Mouse (Mus musculus) liver, embryonic 16.5 days (tissue): ENCODE data around the gene Ercc6l2. TPM values are rescaled to one million over a fixed set of nuclear protein-coding genes. Genes with fewer than 3 reads are reported as not detected.

Experiments
- ATAC-seq: fragments of 200-750 bp; cut with Nextera tagmentation; 2 replicates; pipeline ENCODE4 v1.8.0; 2017; ENCODE audit warnings: low read depth, mild to moderate bottlenecking, moderate number of reproducible peaks, moderate library complexity
- H3K27ac ChIP-seq: fragments of 300-500 bp; sonication (generic); 2 replicates; pipeline ENCODE4 v1.5.1; 2014; ENCODE audit warnings: mild to moderate bottlenecking, low read length
- H3K27me3 ChIP-seq: fragments of 300-500 bp; sonication (generic); 2 replicates; pipeline ENCODE4 v1.6.1; 2014; ENCODE audit warnings: low read depth, low read length, mixed read lengths; ENCODE audit not compliant: control insufficient read depth, insufficient read depth
- H3K36me3 ChIP-seq: fragments of 300-500 bp; sonication (generic); 2 replicates; pipeline ENCODE4 v1.6.1; 2014; ENCODE audit warnings: mild to moderate bottlenecking; ENCODE audit not compliant: control insufficient read depth, insufficient read depth
- H3K4me1 ChIP-seq: fragments of 300-500 bp; sonication (generic); 2 replicates; pipeline ENCODE4 v1.6.1; 2014; ENCODE audit warnings: low read depth, low read length, mixed read lengths; ENCODE audit not compliant: control insufficient read depth
- H3K4me2 ChIP-seq: fragments of 300-500 bp; sonication (generic); 2 replicates; pipeline ENCODE4 v1.6.1; 2014; ENCODE audit warnings: low read depth, low read length, mixed read lengths
- H3K4me3 ChIP-seq: fragments of 300-500 bp; sonication (generic); 2 replicates; pipeline ENCODE4 v1.5.1; 2014; ENCODE audit warnings: low read depth, mild to moderate bottlenecking, low read length
- H3K9ac ChIP-seq: fragments of 300-500 bp; sonication (generic); 2 replicates; pipeline ENCODE4 v1.6.1; 2014; ENCODE audit warnings: low read depth, low read length
- H3K9me3 ChIP-seq: fragments of 300-500 bp; sonication (generic); replicated peaks from 2 replicates; pipeline ENCODE4 v1.6.1; 2016; ENCODE audit warnings: low read length; ENCODE audit not compliant: control insufficient read depth
- WGBS: fragments of 180-500 bp; shearing (Covaris S2); extraction: QIAGEN DNeasy Blood & Tissue Kit; methylation state at CpG from one replicate; pipeline ENCODE4 v1.1.7; 2014; ENCODE audit not compliant: insufficient replicate concordance; 5-methylcytosine and 5-hydroxymethylcytosine counted together
- polyA plus RNA-seq: library from polyadenylated mRNA; unstranded; fragments of >200 nt; fragmentation: Nextera tagmentation; extraction: Ambion mirVana; gene quantifications from 2 replicates; pipeline ENCODE4 v1.2.1, GENCODE M21; 2015

The Ercc6l2 gene
- polyA plus RNA-seq, 1 experiment from 2014 or later: 7.7 TPM

DNA sequence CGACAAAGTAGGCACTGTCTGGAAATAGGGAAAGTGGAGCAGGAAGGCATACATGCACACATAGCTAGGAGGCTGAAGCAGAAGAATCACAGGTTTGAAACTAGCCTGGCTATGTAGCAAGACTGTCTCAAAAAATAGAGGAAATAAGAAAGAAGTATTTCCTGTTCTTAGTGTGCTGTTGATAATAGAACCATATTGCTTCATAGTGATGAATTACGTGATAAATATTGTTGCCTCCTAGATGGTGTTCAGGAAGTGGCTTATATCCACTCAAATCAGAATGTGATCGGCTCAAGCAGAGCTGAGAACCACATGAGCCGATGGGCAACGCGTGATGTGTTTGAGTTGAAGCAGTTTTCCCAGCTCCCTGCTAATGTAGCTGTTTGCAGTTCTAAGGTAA, 62.1 kb downstream of the Ercc6l2 start:
- Histone ChIP-seq H3K9ac (no peak overlapping the region), H3K36me3 (no peaks in the 10 kb centered on the region), H3K9me3 (no peaks in the 10 kb centered on the region), H3K4me3 (no peak overlapping the region), H3K4me2 (no peak overlapping the region), H3K4me1 (peaks cover 3% of the 10 kb centered on the region; the same call in 1 of the 2 replicates), H3K27ac (no peak overlapping the region), H3K27me3 (no peaks in the 10 kb centered on the region)
- no peak for ATAC-seq
- 68% methylated on average over 6 of the region's 6 CpGs for whole genome bisulfite sequencing

DNA sequence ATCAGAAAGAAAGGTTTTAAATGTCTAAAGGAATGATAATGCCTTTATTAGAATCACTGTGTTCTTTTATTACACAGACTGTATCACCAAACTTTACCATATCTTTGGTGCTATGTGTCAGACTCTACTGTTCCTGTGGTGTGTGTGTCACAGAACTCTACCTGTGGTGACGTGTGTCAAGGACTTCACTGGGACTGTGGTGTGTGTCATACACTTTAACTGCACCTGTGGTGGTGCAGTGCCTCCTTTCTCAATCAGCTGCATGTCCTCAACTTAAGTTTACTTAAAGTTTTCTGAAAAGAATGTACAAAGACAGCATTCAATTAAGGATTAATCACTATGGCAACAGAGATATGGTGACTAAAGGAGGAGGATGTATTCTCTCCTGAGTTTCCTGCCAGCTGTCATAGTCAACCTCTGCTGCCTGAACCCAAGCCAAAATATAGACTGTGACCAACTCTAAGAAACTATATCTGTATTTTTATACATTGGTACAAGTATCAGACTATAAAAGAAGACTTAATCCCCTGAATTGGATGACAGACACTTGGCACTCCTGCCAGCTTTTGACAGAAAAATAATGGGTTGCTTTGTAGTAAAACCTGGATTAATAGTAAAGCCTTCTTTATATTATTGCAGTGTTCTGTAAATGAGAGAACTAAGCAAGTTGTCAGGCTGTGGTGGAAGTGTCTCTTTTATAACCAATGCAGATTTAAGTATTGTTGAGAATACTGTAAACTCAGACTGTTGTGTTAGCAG, 64.2 kb downstream of the Ercc6l2 start:
- Histone ChIP-seq H3K27ac (no peak overlapping the region), H3K4me3 (no peak overlapping the region), H3K27me3 (no peaks in the 10 kb centered on the region), H3K4me2 (no peak overlapping the region), H3K9me3 (no peaks in the 10 kb centered on the region), H3K9ac (no peak overlapping the region), H3K4me1 (no peaks in the 10 kb centered on the region), H3K36me3 (no peaks in the 10 kb centered on the region)
- no peak for ATAC-seq
- WGBS: 77% methylated on average over 1 of the region's 1 CpGs

DNA sequence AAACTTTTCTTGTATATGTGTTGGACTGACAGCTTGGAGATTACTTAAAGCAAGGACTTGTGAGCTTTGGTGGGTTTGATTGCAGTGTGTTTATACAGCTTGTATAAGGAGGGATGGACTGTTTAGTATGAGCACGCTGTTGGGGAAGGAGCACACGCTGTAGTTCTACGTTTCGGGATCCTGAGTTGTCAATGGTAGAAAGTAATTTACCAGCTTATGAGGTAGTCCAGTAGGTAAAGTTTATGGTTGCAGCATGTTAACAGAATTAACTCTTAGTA, 64.8 kb downstream of the Ercc6l2 start:
- 90% methylated on average over 4 of the region's 4 CpGs for WGBS

DNA sequence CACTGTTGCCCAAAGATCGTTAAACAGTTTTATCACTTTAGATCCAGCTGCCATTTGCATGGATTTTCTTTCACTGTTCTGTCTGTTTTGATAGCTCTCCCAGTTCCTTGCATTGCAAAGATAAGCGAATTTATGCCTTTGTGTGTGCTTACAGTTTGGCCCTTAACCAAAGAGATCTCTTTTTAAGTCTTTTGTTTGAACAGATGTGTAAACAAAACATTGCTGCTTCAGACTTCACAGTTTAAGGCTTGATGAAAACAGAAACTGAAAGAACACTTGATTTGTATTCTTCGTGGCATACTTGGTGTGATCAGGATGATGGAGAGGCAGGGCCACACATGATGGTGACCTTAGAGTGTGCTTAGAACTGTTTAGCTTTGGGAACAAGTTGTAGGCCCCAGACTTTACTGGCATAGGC, 70.5 kb downstream of the Ercc6l2 start:
- no peaks in the 10 kb centered on the region for H3K36me3 ChIP-seq
- peaks cover 13% of the 10 kb centered on the region for H3K4me1 ChIP-seq
- H3K9me3 ChIP-seq: no peaks in the 10 kb centered on the region
- ATAC-seq: peak; percentile 70
- no peaks in the 10 kb centered on the region for H3K27me3 ChIP-seq
- peak overlapping the region; percentile 52 for H3K27ac ChIP-seq
- WGBS: 28% methylated on average over 3 of the region's 3 CpGs
- peak overlapping the region; percentile 14; the same call in 1 of the 2 replicates for H3K4me2 ChIP-seq
- H3K4me3 ChIP-seq: no peak overlapping the region
- H3K9ac ChIP-seq: no peak overlapping the region

More for the DNA sequence above, 64.8 kb downstream of the Ercc6l2 start:
- H3K4me3 ChIP-seq: no peak overlapping the region
- H3K4me1 ChIP-seq: no peaks in the 10 kb centered on the region
- no peak overlapping the region for H3K9ac ChIP-seq
- H3K27ac ChIP-seq: no peak overlapping the region
- H3K27me3 ChIP-seq: no peaks in the 10 kb centered on the region
- H3K4me2 ChIP-seq: no peak overlapping the region
- H3K9me3 ChIP-seq: no peaks in the 10 kb centered on the region
- no peaks in the 10 kb centered on the region for H3K36me3 ChIP-seq
- no peak for ATAC-seq

DNA sequence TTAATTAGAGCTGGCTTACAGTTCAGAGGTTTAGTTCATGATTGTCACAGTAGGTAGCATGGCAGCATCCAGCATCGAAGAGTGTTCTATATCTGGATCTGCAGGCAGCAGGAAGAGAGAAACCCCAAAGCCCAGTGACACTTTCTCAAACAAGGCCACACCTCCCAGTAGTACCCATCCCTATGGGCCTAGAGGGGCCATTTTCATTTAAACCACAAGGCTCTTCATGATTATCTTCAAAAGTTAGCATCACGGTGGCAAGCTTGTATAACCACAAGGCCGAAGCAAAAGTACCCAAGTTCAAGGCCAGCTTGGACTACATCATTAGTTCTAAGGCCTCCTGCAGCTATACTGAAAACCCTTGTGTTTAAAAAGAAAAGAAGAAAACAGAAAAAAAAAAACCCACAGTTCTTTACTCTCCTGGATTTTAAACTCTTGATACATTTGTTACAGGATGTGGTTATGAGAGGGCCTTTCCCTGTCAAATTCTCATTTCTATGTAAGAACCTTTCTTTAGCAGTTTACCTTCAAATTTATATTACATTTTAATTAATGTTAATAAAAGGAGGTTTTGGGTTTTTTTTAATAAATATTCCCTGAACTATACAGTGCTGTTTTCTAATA, 71.5 kb downstream of the Ercc6l2 start:
- H3K9me3 ChIP-seq: no peaks in the 10 kb centered on the region
- ATAC-seq: peak; percentile 27; the same call in 1 of the 2 replicates
- 36% methylated on average over 3 of the region's 3 CpGs for WGBS
- no peak overlapping the region for H3K27ac ChIP-seq
- peaks cover 13% of the 10 kb centered on the region for H3K4me1 ChIP-seq
- no peak overlapping the region for H3K4me3 ChIP-seq
- no peak overlapping the region for H3K4me2 ChIP-seq
- no peak overlapping the region for H3K9ac ChIP-seq
- H3K36me3 ChIP-seq: no peaks in the 10 kb centered on the region
- no peaks in the 10 kb centered on the region for H3K27me3 ChIP-seq

DNA sequence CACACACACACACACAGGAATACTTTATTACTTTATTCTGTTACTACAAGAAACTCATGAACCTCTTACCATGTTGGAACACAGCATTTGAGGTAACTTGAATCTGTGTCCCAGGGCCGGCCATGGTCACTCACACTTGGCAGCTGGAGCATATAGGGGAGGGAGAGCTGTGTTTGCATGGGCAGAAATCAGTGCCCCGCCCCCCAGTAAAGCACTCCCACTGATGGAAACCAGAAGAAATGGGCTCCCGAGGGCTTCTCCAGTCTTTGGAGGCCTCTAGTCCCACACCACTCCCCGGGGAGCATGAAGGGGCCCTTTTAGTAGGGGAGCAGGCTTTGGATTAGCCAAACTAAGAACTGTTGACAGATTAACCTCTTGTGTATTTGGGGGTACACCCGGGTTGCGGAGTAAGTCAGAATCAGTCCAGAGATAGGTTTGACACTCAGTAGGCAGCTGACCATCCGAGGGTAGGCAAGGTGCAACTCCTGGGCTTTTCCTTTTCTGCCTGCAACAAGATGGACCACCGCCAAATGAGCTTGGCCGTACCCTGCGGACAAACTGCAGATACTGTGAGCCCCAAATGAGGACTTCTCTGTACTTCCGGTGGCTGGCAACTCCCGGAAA, 85.8 kb downstream of the Ercc6l2 start:
- ATAC-seq: no peak
- no peaks in the 10 kb centered on the region for H3K27me3 ChIP-seq
- no peaks in the 10 kb centered on the region for H3K36me3 ChIP-seq
- WGBS: 29% methylated on average over 12 of the region's 12 CpGs
- H3K9ac ChIP-seq: no peak overlapping the region
- no peak overlapping the region for H3K27ac ChIP-seq
- 0 out of 2 replicates have a peak overlapping the region, but pooled peaks have one; percentile 5 for H3K4me3 ChIP-seq
- peak overlapping the region; percentile 33 for H3K4me2 ChIP-seq
- H3K9me3 ChIP-seq: no peaks in the 10 kb centered on the region
- H3K4me1 ChIP-seq: no peaks in the 10 kb centered on the region; the same call in 1 of the 2 replicates

DNA sequence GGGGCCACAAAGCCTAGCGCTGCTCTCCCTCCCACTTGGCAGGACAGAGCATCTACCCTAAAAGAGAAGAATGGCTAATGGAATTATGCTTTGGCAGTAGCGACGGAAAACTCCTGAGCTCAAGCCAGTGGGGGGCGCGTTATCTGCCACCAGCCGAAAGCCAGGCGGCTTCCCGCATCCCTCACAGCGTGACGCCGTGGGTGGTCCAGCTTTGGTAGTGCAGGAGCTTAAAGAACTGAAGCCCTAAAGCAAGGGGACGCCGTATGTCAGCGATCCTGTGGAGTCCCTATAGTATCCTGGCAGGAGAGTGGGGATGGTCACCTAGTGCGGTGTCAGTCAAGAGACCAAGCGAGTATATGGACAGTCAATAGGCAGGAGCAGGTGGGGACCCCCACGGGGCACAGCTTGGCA, 86.3 kb downstream of the Ercc6l2 start:
- 0 out of 2 replicates have a peak overlapping the region, but pooled peaks have one; percentile 5 for H3K4me3 ChIP-seq

DNA sequence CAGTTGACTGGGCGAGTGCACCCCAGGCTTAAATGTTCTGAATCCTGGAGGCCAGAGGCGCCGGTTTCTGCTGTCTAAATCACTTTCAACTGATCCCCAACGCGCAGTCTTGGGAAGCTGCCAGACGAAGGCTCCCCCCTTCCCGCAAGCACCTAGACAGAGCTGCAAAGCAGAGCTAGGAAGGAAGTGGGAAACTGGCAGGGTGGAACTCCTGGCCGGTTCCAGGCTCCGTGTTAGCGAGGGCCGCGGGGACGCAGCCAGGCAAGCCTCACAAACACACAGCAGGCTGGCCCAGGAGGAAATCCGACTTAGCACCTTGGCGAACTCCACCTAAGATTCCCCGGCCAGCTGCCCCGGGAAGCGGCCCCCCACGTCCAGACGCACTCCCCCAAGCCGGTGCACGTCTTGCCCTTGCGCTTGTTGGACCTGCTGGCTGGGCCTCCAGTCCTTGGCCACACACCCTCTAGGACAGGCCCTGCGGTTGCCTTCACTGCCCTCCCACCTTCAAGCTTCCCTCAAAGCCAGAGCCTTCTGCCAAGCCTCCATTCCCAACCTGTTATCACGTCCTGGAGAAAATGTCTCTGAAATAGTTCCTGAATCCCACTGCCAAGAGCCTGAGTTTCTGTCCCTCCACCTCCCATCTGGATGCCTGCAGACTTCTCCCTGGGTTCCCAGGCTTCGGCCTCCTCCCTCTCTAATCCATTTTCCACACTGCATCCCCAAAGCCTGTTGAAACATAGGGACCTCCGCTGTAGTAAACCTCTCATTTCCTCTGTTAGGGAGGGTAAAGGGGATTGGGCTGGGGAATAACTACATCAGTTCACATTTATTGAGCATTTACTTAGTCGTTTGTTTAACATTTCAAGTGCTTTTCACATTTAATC, 86.9 kb downstream of the Ercc6l2 start:
- ATAC-seq: no peak
- H3K4me3 ChIP-seq: no peak overlapping the region
- H3K9ac ChIP-seq: no peak overlapping the region
- 41% methylated on average over 28 of the region's 28 CpGs for WGBS
- H3K36me3 ChIP-seq: no peaks in the 10 kb centered on the region
- H3K9me3 ChIP-seq: no peaks in the 10 kb centered on the region
- no peaks in the 10 kb centered on the region for H3K27me3 ChIP-seq
- peak overlapping the region; percentile 33; the same call in 1 of the 2 replicates for H3K4me2 ChIP-seq
- no peak overlapping the region for H3K27ac ChIP-seq
- H3K4me1 ChIP-seq: no peaks in the 10 kb centered on the region; the same call in 1 of the 2 replicates

More for the DNA sequence above, 86.3 kb downstream of the Ercc6l2 start:
- no peak for ATAC-seq
- H3K27ac ChIP-seq: no peak overlapping the region
- peak overlapping the region; percentile 33 for H3K4me2 ChIP-seq
- no peaks in the 10 kb centered on the region for H3K36me3 ChIP-seq
- no peaks in the 10 kb centered on the region for H3K27me3 ChIP-seq
- 15% methylated on average over 17 of the region's 17 CpGs for WGBS
- H3K9me3 ChIP-seq: no peaks in the 10 kb centered on the region
- no peak overlapping the region for H3K9ac ChIP-seq
- H3K4me1 ChIP-seq: no peaks in the 10 kb centered on the region; the same call in 1 of the 2 replicates
